Mouse (Mus musculus): ENCODE measurements around the gene Nt5dc3.

Nt5dc3 gene

GRCm38 (mm10) chr10:86779117-86779755 is 431 bp downstream of the Nt5dc3 start:
- peak; percentile 71 for DNase-seq (ENCODE audit: low read depth, low spot score)

- DNase-seq (ENCODE audit: low read depth, low spot score): no peak
Measured at GRCm38 (mm10) chr10:86779816-86780500, 1.2 kb downstream of the Nt5dc3 start.

- DNase-seq (ENCODE audit: low read depth, low spot score): no peak
Measured at GRCm38 (mm10) chr10:86781641-86782040, 2.8 kb downstream of the Nt5dc3 start.

GRCm38 (mm10) chr10:86782656-86783055 is 3.9 kb downstream of the Nt5dc3 start:
- no peak for DNase-seq (ENCODE audit: low read depth, low spot score)

- DNase-seq (ENCODE audit: low read depth, low spot score): no peak
Measured at GRCm38 (mm10) chr10:86783561-86783960, 4.8 kb downstream of the Nt5dc3 start.

- DNase-seq (ENCODE audit: low read depth, low spot score): no peak
Measured at GRCm38 (mm10) chr10:86784126-86784675, 5.4 kb downstream of the Nt5dc3 start.

- DNase-seq (ENCODE audit: low read depth, low spot score): no peak
Measured at GRCm38 (mm10) chr10:86785396-86785795, 6.6 kb downstream of the Nt5dc3 start.

GRCm38 (mm10) chr10:86786083-86786482 is 7.3 kb downstream of the Nt5dc3 start:
- no peak for DNase-seq (ENCODE audit: low read depth, low spot score)

- no peak for DNase-seq (ENCODE audit: low read depth, low spot score)
Measured at GRCm38 (mm10) chr10:86788193-86788592, 9.4 kb downstream of the Nt5dc3 start.

GRCm38 (mm10) chr10:86789146-86789672 is 10.4 kb downstream of the Nt5dc3 start:
- DNase-seq (ENCODE audit: low read depth, low spot score): no peak

- DNase-seq (ENCODE audit: low read depth, low spot score): no peak
Measured at GRCm38 (mm10) chr10:86791507-86792184, 12.8 kb downstream of the Nt5dc3 start.

GRCm38 (mm10) chr10:86793509-86793951 is 14.7 kb downstream of the Nt5dc3 start:
- DNase-seq (ENCODE audit: low read depth, low spot score): no peak

GRCm38 (mm10) chr10:86794196-86794595 is 15.4 kb downstream of the Nt5dc3 start:
- no peak for DNase-seq (ENCODE audit: low read depth, low spot score)

- no peak for DNase-seq (ENCODE audit: low read depth, low spot score)
Measured at GRCm38 (mm10) chr10:86794794-86795535, 16.2 kb downstream of the Nt5dc3 start.

- no peak for DNase-seq (ENCODE audit: low read depth, low spot score)
Measured at GRCm38 (mm10) chr10:86796073-86796741, 17.4 kb downstream of the Nt5dc3 start.

GRCm38 (mm10) chr10:86807362-86807761 is 28.6 kb downstream of the Nt5dc3 start:
- DNase-seq (ENCODE audit: low read depth, low spot score): no peak

- no peak for DNase-seq (ENCODE audit: low read depth, low spot score)
Measured at GRCm38 (mm10) chr10:86808013-86808758, 29.4 kb downstream of the Nt5dc3 start.

- no peak for DNase-seq (ENCODE audit: low read depth, low spot score)
Measured at GRCm38 (mm10) chr10:86810000-86810399, 31.2 kb downstream of the Nt5dc3 start.

- DNase-seq (ENCODE audit: low read depth, low spot score): no peak
Measured at GRCm38 (mm10) chr10:86810612-86811011, 31.8 kb downstream of the Nt5dc3 start.
